Mouse (Mus musculus): ENCODE results near the gene St14. TPM values are rescaled to one million over a fixed set of nuclear protein-coding genes. Genes with fewer than 3 reads are reported as not detected.

Gene St14
- polyA plus RNA-seq, 1 experiment from 2014 or later, result 2.7 TPM

DNA sequence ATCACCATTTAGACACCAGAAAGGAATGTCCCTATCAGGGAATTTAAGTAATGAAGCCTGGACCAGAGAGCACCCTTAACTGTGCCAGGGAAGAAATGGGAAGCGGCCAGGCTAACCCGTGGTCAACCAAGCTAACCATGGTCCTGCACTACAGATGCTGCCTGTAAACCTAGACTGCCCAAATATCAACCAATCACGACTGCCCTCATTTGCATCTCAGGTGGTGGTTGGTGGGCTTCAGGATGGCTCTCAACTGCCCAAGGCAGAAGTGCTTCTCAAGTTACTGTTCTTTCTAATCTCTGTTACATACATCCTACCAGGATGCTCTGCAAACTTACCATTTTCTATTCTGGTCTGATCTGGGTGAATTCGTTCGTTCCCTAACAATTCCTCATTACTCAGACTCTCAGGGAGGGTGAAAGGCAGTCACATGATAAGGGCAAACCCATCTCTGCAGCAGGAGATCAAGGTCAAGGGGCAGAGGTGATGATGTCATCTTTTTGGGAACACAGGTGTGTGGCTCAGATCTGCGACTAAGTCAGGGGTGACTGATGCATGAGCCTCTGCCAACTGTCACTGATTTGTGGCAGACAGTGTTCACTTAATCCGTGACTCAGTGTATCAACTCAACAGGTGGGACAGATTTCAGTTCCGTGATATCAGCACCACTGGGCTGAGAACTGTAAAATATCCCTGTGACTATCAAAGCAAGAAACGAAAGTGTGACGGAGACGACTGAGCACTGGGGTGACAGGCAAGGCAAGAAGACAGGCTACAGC is 12.9 kb downstream of the St14 start:
- ATAC-seq (replicated peaks; ENCODE audit: low FRiP score), result peak; percentile 53; the same call in 1 of the 2 replicates
- no peaks in the 10 kb centered on the region for H3K27me3 ChIP-seq (ENCODE audit: control insufficient read depth, insufficient read depth, low read length)
- no peak overlapping the region for H3K9ac ChIP-seq (ENCODE audit: low read length)
- no peaks in the 10 kb centered on the region for H3K36me3 ChIP-seq (ENCODE audit: control insufficient read depth, insufficient read depth, low read length)
- 41% methylated on average over 11 of the region's 11 CpGs for WGBS
- no peak overlapping the region for H3K27ac ChIP-seq (ENCODE audit: low read depth, low read length)
- no peak overlapping the region for H3K4me3 ChIP-seq (ENCODE audit: low read depth, low read length)
- peak; percentile 58 for DNase-seq (ENCODE audit: low spot score)
- no peaks in the 10 kb centered on the region for H3K9me3 ChIP-seq (ENCODE audit: control insufficient read depth, low read length)
- no peak overlapping the region for H3K4me2 ChIP-seq (ENCODE audit: low read depth, low read length, severe bottlenecking)
- peaks cover 7% of the 10 kb centered on the region for H3K4me1 ChIP-seq (replicated peaks; ENCODE audit: control insufficient read depth, insufficient read depth, low read length)

DNA sequence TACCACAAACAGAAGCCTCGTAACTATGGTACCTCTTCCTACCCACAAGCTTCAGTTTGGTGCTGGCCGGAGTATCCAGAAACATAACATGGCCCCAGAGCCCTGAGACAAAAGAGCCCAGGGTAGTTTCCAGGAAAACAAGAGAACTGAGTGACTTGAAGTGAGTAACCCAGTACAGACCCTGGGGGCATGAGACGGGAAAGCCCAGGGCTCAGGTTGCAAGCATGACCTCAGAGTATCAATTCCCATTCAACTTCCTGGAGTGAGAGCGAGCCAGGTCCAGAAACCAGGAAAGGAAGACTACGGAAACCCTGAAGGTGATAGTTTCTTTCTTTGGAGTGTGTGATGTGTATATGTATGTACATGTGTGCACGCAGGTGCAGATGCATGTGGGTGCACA is 14.2 kb downstream of the St14 start:
- Histone ChIP-seq H3K27me3 (ENCODE audit: control insufficient read depth, insufficient read depth, low read length) (no peaks in the 10 kb centered on the region), H3K4me3 (ENCODE audit: low read depth, low read length) (no peak overlapping the region), H3K9me3 (ENCODE audit: control insufficient read depth, low read length) (no peaks in the 10 kb centered on the region), H3K27ac (ENCODE audit: low read depth, low read length) (no peak overlapping the region), H3K4me1 (replicated peaks; ENCODE audit: control insufficient read depth, insufficient read depth, low read length) (peaks cover 7% of the 10 kb centered on the region), H3K36me3 (ENCODE audit: control insufficient read depth, insufficient read depth, low read length) (no peaks in the 10 kb centered on the region), H3K4me2 (ENCODE audit: low read depth, low read length, severe bottlenecking) (no peak overlapping the region), H3K9ac (ENCODE audit: low read length) (no peak overlapping the region)
- DNase-seq (ENCODE audit: low spot score) (no peak), ATAC-seq (replicated peaks; ENCODE audit: low FRiP score) (no peak)
- WGBS, result 79% methylated on average over 6 of the region's 6 CpGs

DNA sequence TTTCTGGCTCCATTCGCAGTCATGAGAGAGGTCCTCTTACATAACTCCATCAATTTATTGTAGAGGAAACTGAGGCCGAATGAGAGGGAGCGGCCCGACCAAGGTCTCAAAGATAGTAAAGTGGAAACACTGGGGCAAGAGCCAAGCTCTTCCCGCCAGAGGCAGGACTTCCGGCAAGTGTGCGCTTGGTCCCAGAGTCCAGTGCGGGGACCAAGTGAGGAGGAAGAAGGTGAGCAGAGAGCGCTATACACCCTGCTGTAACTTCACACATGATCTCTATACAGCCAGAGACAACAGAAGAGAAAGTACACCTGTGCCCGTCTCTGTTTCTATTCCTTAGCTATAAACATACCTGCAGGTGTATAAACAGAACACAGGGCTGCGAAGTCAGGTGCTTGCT is 14.6 kb downstream of the St14 start:
- Histone ChIP-seq H3K27ac (ENCODE audit: low read depth, low read length) (no peak overlapping the region), H3K4me1 (replicated peaks; ENCODE audit: control insufficient read depth, insufficient read depth, low read length) (peaks cover 4% of the 10 kb centered on the region), H3K4me3 (ENCODE audit: low read depth, low read length) (no peak overlapping the region), H3K27me3 (ENCODE audit: control insufficient read depth, insufficient read depth, low read length) (no peaks in the 10 kb centered on the region), H3K9me3 (ENCODE audit: control insufficient read depth, low read length) (no peaks in the 10 kb centered on the region), H3K4me2 (ENCODE audit: low read depth, low read length, severe bottlenecking) (no peak overlapping the region), H3K9ac (ENCODE audit: low read length) (no peak overlapping the region), H3K36me3 (ENCODE audit: control insufficient read depth, insufficient read depth, low read length) (no peaks in the 10 kb centered on the region)
- no peak for DNase-seq (ENCODE audit: low spot score)
- ATAC-seq (replicated peaks; ENCODE audit: low FRiP score), result no peak
- WGBS, result 92% methylated on average over 11 of the region's 11 CpGs

DNA sequence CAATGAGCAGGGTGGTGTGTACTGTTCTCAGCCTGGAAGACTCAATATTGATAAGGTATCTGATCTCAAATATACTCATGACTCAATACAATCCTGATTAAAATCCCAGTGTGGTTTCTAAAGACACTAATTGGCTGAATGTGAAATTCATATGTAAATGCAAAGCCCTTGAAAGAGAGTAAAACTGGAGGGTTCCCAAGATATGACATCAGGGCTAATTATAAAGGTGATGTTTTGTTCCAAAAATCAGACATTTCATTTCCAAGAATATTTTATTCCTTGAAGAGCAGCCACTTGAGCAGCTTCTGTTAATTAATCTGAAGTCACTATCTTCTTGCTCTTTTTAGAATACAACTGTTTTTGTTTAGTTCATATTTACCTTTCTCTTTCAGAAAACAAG is 16.1 kb downstream of the St14 start:
- H3K9me3 ChIP-seq (ENCODE audit: control insufficient read depth, low read length), result no peaks in the 10 kb centered on the region

DNA sequence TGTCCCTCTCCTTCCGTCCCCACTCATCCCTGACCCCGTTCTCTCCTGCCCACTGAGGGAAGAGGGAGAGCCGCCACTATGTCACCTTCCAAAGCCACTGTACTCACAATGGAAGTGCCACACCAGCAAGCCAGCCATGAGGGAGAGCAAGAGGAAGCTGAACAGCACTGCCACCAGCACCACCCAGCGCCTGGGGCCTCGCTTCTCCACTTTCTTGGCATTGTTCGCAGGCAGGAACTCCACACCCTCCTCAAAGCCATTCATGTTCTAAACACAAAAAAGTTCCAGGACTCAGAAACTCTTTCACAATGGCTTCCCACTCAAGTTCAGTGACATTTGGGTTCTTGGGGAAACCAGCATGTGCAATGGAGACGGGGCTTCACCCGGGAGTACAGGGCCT is 23.2 kb downstream of the St14 start:
- no peak for ATAC-seq (replicated peaks; ENCODE audit: low FRiP score)
- DNase-seq (ENCODE audit: low spot score), result no peak
- H3K36me3 ChIP-seq (ENCODE audit: control insufficient read depth, insufficient read depth, low read length), result no peaks in the 10 kb centered on the region
- no peak overlapping the region for H3K4me3 ChIP-seq (ENCODE audit: low read depth, low read length)
- H3K4me2 ChIP-seq (ENCODE audit: low read depth, low read length, severe bottlenecking), result no peak overlapping the region
- H3K9me3 ChIP-seq (ENCODE audit: control insufficient read depth, low read length), result no peaks in the 10 kb centered on the region
- no peak overlapping the region for H3K9ac ChIP-seq (ENCODE audit: low read length)
- no peaks in the 10 kb centered on the region for H3K27me3 ChIP-seq (ENCODE audit: control insufficient read depth, insufficient read depth, low read length)
- H3K4me1 ChIP-seq (replicated peaks; ENCODE audit: control insufficient read depth, insufficient read depth, low read length), result no peaks in the 10 kb centered on the region
- no peak overlapping the region for H3K27ac ChIP-seq (ENCODE audit: low read depth, low read length)
- 93% methylated on average over 8 of the region's 8 CpGs for WGBS

More for the DNA sequence above, 16.1 kb downstream of the St14 start:
- no peak for DNase-seq (ENCODE audit: low spot score)
- Histone ChIP-seq H3K4me1 (replicated peaks; ENCODE audit: control insufficient read depth, insufficient read depth, low read length) (no peaks in the 10 kb centered on the region; the same call in 1 of the 2 replicates), H3K4me3 (ENCODE audit: low read depth, low read length) (no peak overlapping the region), H3K27me3 (ENCODE audit: control insufficient read depth, insufficient read depth, low read length) (no peaks in the 10 kb centered on the region), H3K9ac (ENCODE audit: low read length) (no peak overlapping the region), H3K27ac (ENCODE audit: low read depth, low read length) (no peak overlapping the region), H3K4me2 (ENCODE audit: low read depth, low read length, severe bottlenecking) (no peak overlapping the region), H3K36me3 (ENCODE audit: control insufficient read depth, insufficient read depth, low read length) (no peaks in the 10 kb centered on the region)
- no peak for ATAC-seq (replicated peaks; ENCODE audit: low FRiP score)

DNA sequence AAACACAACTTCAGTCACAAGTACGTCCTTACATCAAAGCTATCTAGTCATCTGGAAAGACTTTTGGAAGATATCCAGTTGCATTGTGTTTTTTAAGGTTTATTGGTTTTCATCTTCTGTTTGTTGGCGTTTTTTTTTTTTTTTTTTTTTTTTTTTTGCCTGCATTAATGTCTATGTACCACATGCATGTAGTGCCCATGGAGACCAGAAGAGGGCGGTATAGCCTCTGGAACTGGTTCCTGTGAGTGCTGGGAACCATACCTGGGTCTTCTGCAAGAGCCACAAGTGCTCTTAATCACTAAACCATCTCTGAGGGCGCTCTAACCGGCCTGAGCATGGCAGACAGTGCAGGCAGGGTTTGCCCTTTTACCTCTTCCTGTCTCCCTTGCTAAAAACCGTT is 33.5 kb downstream of the St14 start:
- H3K27ac ChIP-seq (ENCODE audit: low read depth, low read length), result no peak overlapping the region
- H3K9me3 ChIP-seq (ENCODE audit: control insufficient read depth, low read length), result no peaks in the 10 kb centered on the region
- H3K4me1 ChIP-seq (replicated peaks; ENCODE audit: control insufficient read depth, insufficient read depth, low read length), result no peaks in the 10 kb centered on the region
- ATAC-seq (replicated peaks; ENCODE audit: low FRiP score), result no peak
- H3K36me3 ChIP-seq (ENCODE audit: control insufficient read depth, insufficient read depth, low read length), result no peaks in the 10 kb centered on the region
- H3K9ac ChIP-seq (ENCODE audit: low read length), result no peak overlapping the region
- no peaks in the 10 kb centered on the region for H3K27me3 ChIP-seq (ENCODE audit: control insufficient read depth, insufficient read depth, low read length)
- H3K4me2 ChIP-seq (ENCODE audit: low read depth, low read length, severe bottlenecking), result no peak overlapping the region
- 82% methylated on average over 6 of the region's 6 CpGs for WGBS
- no peak for DNase-seq (ENCODE audit: low spot score)
- H3K4me3 ChIP-seq (ENCODE audit: low read depth, low read length), result no peak overlapping the region

DNA sequence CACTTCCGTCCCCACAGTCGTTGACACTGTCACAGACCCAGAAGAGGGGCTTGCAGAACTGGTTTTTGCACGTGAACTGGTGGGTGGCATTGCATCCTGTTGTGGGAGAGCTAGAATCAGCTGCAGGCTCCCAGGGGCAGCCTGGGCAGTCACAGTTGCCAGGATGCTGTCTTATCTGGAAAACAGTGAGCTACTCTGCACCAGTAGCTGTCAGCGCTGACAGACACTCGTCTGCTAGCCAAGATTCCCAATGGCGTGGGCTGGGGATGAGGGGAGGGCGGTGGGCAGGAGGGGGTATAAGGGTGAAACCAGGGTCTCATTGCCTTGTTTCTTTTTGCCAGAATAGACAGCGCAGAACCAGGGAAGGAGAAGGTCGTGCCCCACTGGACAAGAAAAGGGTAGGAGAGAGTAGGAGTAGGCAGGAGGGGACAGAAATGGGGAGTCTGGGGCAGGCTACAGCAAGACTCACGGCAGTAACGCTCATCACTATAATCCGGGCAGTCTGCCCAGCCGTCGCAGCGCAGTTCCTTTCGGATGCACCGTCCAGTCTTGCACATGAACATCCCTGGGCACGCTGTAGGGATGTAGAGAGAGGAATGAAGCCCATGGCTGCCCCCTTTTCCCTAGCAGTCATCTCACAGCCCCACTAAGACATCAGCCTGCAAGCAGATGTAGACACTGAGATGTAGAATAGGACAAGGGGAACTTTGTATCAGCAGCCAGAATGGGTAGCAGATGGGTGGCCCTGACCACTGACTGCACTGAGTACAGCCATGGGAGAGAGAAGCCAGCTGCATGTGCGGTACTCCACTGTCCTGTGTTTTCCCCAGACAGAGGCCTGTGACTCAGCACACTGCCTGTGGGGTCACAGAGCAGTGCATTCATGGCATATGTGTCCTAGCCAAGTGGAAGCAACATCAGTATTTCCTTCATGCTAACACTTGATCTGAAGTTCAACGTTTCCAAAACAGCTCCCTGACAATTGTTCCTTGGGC is 34.3 kb downstream of the St14 start:
- H3K36me3 ChIP-seq (ENCODE audit: control insufficient read depth, insufficient read depth, low read length), result no peaks in the 10 kb centered on the region
- H3K27me3 ChIP-seq (ENCODE audit: control insufficient read depth, insufficient read depth, low read length), result no peaks in the 10 kb centered on the region
- H3K9ac ChIP-seq (ENCODE audit: low read length), result no peak overlapping the region
- DNase-seq (ENCODE audit: low spot score) (peak; percentile 27), ATAC-seq (replicated peaks; ENCODE audit: low FRiP score) (no peak)
- H3K4me3 ChIP-seq (ENCODE audit: low read depth, low read length), result no peak overlapping the region
- H3K9me3 ChIP-seq (ENCODE audit: control insufficient read depth, low read length), result no peaks in the 10 kb centered on the region
- no peaks in the 10 kb centered on the region for H3K4me1 ChIP-seq (replicated peaks; ENCODE audit: control insufficient read depth, insufficient read depth, low read length)
- no peak overlapping the region for H3K27ac ChIP-seq (ENCODE audit: low read depth, low read length)
- 87% methylated on average over 20 of the region's 20 CpGs for WGBS
- no peak overlapping the region for H3K4me2 ChIP-seq (ENCODE audit: low read depth, low read length, severe bottlenecking)

DNA sequence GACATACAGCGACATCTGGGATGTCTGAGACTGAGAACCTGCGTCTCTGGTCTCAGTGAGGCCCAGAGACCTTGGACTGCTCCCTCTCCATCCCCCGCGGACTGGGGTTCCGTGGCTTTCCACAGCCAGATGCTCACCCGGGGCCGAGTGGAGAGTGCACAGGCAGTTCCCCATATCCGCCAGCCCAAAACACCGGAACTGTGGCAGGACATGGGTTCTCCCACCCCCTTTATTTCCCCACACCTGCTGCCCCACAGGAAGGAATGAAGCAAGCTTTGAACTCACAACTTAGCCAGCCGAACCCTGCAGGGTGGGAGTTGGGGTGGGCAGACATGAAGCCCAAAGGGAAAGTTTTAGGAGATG is 38.8 kb downstream of the St14 start:
- H3K9ac ChIP-seq (ENCODE audit: low read length), result no peak overlapping the region
- H3K36me3 ChIP-seq (ENCODE audit: control insufficient read depth, insufficient read depth, low read length), result no peaks in the 10 kb centered on the region
- H3K4me1 ChIP-seq (replicated peaks; ENCODE audit: control insufficient read depth, insufficient read depth, low read length), result no peaks in the 10 kb centered on the region
- no peaks in the 10 kb centered on the region for H3K9me3 ChIP-seq (ENCODE audit: control insufficient read depth, low read length)
- WGBS, result 95% methylated on average over 10 of the region's 10 CpGs
- H3K4me3 ChIP-seq (ENCODE audit: low read depth, low read length), result no peak overlapping the region
- H3K27me3 ChIP-seq (ENCODE audit: control insufficient read depth, insufficient read depth, low read length), result no peaks in the 10 kb centered on the region
- no peak for ATAC-seq (replicated peaks; ENCODE audit: low FRiP score)
- peak; percentile 43 for DNase-seq (ENCODE audit: low spot score)
- no peak overlapping the region for H3K27ac ChIP-seq (ENCODE audit: low read depth, low read length)
- no peak overlapping the region for H3K4me2 ChIP-seq (ENCODE audit: low read depth, low read length, severe bottlenecking)
